Mouse (Mus musculus): ENCODE results near the gene Wfikkn2. TPM values are rescaled to one million over a fixed set of nuclear protein-coding genes. Genes with fewer than 3 reads are reported as not detected.

Wfikkn2 gene
- polyA plus RNA-seq, 1 experiment from 2014 or later, result 3.4 TPM

DNA sequence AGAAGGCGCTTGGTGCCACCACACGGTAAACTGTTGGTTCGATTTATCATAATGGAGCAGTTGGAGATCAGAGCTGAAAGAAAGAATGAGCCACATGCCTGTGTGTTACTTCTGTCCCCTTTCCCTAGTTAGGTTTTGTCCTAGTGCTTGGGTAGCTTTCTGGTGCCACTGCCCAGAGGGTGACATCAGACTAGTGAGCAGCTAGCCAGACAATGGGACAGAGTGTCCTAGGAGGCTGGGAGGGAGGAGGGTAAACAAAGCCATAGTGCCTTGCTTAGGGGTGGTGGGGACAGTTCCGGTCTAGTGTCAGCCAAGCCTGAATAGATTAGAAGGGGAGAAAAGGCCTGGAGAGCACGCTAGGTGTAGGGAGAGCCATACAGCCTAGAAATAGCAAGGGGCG, 12.4 kb downstream of the Wfikkn2 start:
- peaks cover 13% of the 10 kb centered on the region for H3K4me1 ChIP-seq
- no peaks in the 10 kb centered on the region; the same call in 1 of the 2 replicates for H3K27me3 ChIP-seq
- no peak overlapping the region for H3K4me3 ChIP-seq (replicated peaks)
- no peak for ATAC-seq (replicated peaks; ENCODE audit: low FRiP score)
- 86% methylated on average over 6 of the region's 6 CpGs for WGBS
- no peak overlapping the region for H3K9ac ChIP-seq
- H3K4me2 ChIP-seq, result no peak overlapping the region
- no peaks in the 10 kb centered on the region for H3K36me3 ChIP-seq
- no peaks in the 10 kb centered on the region for H3K9me3 ChIP-seq (replicated peaks)
- H3K27ac ChIP-seq, result no peak overlapping the region

DNA sequence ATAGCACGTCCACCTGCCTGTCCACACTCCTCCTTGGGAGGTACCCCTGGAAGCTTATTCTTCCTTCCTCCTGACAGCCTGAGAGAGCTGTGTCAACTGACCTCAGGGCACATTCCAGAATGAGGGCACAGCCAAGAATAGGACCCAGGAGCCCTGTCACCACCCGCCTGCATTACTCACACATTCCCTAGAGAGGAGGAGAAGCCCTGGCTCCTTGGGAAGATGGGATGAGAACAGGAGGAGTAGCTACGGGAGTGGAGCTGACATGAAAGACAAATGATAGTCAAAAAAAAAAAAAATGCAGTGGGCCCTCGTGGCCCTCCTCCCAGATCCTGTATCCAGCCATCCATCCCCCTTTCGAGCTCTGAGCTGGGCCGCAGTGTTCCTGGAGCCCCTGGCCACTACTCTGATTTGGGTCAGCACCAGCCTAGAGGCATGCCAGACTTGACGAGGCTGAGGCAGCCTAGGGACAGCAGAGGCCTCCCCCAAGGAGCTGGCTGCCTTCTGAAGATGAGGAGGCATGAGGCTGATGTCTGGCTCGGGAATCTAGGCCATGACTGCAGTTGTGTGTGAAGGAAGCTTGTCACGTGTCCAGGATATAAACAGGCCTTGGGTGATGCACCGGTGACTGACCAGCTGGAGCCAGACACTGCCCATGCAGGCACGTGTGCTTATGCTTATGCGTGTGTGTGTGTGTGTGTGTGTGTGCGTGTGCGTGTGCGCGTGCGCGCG, 13.8 kb downstream of the Wfikkn2 start:
- Histone ChIP-seq H3K27ac (0 out of 2 replicates have a peak overlapping the region, but pooled peaks have one; percentile 30), H3K4me3 (replicated peaks) (no peak overlapping the region), H3K4me2 (no peak overlapping the region), H3K27me3 (no peaks in the 10 kb centered on the region; the same call in 1 of the 2 replicates), H3K4me1 (peaks cover 13% of the 10 kb centered on the region), H3K36me3 (no peaks in the 10 kb centered on the region), H3K9ac (no peak overlapping the region), H3K9me3 (replicated peaks) (no peaks in the 10 kb centered on the region)
- WGBS, result 63% methylated on average over 19 of the region's 19 CpGs
- 0 out of 2 replicates have a peak, but pooled peaks have one; percentile 19 for ATAC-seq (replicated peaks; ENCODE audit: low FRiP score)

DNA sequence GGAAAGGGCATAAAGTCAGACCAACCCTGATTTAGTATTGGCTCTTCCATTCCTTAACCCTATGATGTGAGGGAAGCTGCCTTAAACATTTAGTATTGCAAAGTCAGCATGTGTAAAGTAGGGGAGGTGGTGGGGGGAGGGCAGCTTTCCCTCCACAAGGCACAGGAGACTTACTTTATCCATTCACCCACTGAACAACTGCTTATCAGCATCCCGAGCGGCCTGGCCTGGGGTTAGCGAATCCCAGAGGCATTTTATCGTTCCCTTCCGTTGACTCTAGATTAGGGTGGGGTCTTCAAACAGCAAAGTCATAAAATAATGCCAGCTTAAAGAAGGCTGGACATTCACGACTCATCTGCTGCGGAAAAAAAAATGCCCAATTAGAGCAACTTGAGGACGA, 15.6 kb downstream of the Wfikkn2 start:
- Histone ChIP-seq H3K4me2 (no peak overlapping the region), H3K4me3 (replicated peaks) (no peak overlapping the region), H3K27me3 (no peaks in the 10 kb centered on the region; the same call in 1 of the 2 replicates), H3K36me3 (no peaks in the 10 kb centered on the region), H3K4me1 (peaks cover 13% of the 10 kb centered on the region), H3K27ac (no peak overlapping the region), H3K9me3 (replicated peaks) (no peaks in the 10 kb centered on the region), H3K9ac (no peak overlapping the region)
- ATAC-seq (replicated peaks; ENCODE audit: low FRiP score), result no peak
- 70% methylated on average over 8 of the region's 8 CpGs for WGBS

DNA sequence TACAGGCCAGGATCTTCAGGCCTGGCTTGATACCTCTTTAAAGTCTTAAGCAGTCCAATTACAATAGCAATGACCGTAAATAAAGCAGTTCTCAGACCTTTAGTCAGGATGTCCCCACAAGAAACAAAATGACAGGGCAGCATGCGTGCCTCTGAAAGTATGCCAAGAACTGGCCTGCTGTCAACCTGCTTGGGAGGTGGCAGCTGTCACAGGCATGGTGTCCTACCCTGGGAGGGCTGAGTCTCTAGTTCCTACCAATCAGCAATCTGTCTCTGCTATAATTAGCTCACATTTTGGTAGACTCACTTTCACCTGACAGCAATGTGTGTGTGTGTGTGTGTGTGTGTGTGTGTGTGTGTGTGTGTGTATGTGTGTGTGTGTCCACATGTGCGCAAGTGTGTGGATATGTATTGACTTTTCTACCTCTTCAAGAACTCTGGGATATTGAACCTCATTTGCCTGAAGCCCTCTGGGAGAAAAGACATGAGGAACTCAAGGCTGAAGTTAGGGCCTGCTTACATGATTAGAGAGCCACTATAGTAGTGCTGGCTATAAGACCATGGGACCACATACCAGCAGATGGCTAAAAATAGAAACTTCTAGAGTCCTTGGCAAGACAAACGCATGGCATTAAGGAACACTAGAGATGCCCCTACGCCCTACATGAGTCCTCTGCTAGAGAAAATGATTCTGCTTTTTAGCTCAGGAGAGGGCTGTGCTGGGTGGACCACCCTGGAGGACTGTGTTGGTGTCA, 16.4 kb downstream of the Wfikkn2 start:
- no peaks in the 10 kb centered on the region; the same call in 1 of the 2 replicates for H3K27me3 ChIP-seq
- peaks cover 13% of the 10 kb centered on the region for H3K4me1 ChIP-seq
- H3K4me3 ChIP-seq (replicated peaks), result no peak overlapping the region
- H3K36me3 ChIP-seq, result no peaks in the 10 kb centered on the region
- no peaks in the 10 kb centered on the region for H3K9me3 ChIP-seq (replicated peaks)
- ATAC-seq (replicated peaks; ENCODE audit: low FRiP score), result no peak
- H3K9ac ChIP-seq, result no peak overlapping the region
- H3K4me2 ChIP-seq, result no peak overlapping the region
- WGBS, result 90% methylated on average over 5 of the region's 5 CpGs
- H3K27ac ChIP-seq, result no peak overlapping the region

DNA sequence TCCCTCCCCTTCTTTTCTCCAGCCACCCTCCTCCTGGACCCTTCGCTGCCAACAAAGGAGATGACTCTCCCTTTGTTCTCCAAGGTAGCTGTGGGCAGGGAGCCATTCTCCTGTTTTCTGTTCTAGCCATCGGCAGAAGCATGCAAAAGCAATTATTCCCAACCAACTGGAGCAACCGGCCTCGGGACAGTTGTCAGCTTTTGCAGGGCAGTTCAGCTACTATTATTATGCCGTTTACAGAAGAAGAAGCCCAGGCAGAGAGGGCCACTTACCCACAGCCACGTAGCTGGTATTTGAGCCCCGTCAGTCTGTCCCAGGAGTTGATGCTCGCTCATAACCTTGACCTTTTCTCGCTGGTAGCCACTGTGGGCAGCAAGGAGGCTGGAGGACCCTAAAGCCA, 17.4 kb downstream of the Wfikkn2 start:
- 34% methylated on average over 9 of the region's 9 CpGs for WGBS
- no peak overlapping the region for H3K9ac ChIP-seq
- no peak overlapping the region for H3K4me3 ChIP-seq (replicated peaks)
- no peak for ATAC-seq (replicated peaks; ENCODE audit: low FRiP score)
- no peak overlapping the region for H3K27ac ChIP-seq
- H3K27me3 ChIP-seq, result no peaks in the 10 kb centered on the region
- H3K36me3 ChIP-seq, result no peaks in the 10 kb centered on the region
- no peak overlapping the region for H3K4me2 ChIP-seq
- H3K4me1 ChIP-seq, result peaks cover 13% of the 10 kb centered on the region
- H3K9me3 ChIP-seq (replicated peaks), result no peaks in the 10 kb centered on the region

DNA sequence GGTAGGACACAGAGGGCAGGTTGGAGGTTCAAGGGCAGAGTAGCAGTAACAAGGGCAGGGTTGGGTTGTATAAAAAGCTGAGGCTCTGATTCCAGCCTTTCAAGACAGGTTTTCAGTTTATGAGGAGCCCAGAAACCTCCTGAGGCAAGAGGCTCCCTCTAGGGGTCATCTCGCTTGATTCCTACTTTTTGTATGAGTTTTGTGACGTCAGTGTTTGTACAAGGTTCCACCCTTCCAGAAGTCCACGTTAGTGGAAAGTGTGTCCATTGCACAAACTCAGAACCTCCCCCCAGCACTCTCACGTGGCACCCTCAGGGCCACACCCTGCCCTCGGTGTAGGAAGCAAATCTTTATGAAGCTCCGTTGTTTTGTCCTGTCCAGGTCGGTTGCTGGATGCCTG, 19.8 kb downstream of the Wfikkn2 start:
- WGBS, result 36% methylated on average over 7 of the region's 7 CpGs
- H3K4me2 ChIP-seq, result no peak overlapping the region
- H3K27ac ChIP-seq, result no peak overlapping the region
- no peaks in the 10 kb centered on the region for H3K36me3 ChIP-seq
- no peaks in the 10 kb centered on the region for H3K9me3 ChIP-seq (replicated peaks)
- H3K9ac ChIP-seq, result no peak overlapping the region; the same call in 1 of the 2 replicates
- ATAC-seq (replicated peaks; ENCODE audit: low FRiP score), result peak; percentile 56; the same call in 1 of the 2 replicates
- H3K4me3 ChIP-seq (replicated peaks), result no peak overlapping the region
- H3K4me1 ChIP-seq, result peaks cover 6% of the 10 kb centered on the region
- no peaks in the 10 kb centered on the region for H3K27me3 ChIP-seq

DNA sequence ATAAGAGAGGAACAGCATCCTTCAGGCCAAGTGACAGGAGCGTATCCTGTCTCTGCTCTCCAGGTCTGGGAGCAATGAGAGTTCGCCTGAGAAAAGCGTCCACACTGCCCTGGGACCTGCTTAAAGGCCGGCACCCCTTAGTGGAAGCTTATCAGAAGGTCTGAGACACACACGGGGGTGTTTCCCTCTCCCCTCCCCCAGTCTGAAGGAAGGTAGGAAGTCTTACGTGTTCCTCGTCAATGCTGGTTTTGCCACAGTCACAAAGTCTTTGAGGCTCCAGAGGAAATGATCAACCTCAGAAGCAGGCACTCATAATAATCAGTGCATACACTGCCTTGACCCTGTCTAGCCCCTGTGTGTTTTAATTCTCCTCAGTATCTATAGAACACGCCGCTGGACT, 22.3 kb downstream of the Wfikkn2 start:
- no peak for ATAC-seq (replicated peaks; ENCODE audit: low FRiP score)
- H3K27ac ChIP-seq, result no peak overlapping the region
- no peak overlapping the region for H3K9ac ChIP-seq
- H3K4me3 ChIP-seq (replicated peaks), result no peak overlapping the region
- H3K9me3 ChIP-seq (replicated peaks), result no peaks in the 10 kb centered on the region
- H3K4me1 ChIP-seq, result peaks cover 6% of the 10 kb centered on the region
- no peaks in the 10 kb centered on the region for H3K27me3 ChIP-seq
- 75% methylated on average over 9 of the region's 9 CpGs for WGBS
- H3K4me2 ChIP-seq, result no peak overlapping the region
- no peaks in the 10 kb centered on the region for H3K36me3 ChIP-seq

DNA sequence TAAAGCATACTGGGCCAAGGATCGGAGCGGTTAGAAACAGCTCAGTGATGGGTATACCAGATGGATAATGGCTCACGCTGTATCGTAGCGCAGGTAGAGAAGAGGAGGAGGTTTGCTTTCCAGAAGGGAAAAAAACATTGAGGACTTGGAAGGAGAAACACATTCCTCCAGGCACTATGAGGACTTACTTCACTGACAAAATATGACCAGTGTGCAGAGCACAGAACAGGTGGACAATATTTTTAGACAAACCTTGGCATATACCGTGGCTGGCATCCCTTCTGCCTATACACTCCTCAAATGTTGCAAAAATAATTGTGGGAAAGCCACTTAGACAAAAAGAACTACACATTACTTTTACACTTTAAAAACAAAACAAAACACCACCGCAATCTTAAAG, 24.5 kb downstream of the Wfikkn2 start:
- Histone ChIP-seq H3K27me3 (no peaks in the 10 kb centered on the region), H3K4me2 (no peak overlapping the region), H3K27ac (no peak overlapping the region), H3K36me3 (no peaks in the 10 kb centered on the region), H3K4me1 (peaks cover 12% of the 10 kb centered on the region), H3K9me3 (replicated peaks) (no peaks in the 10 kb centered on the region), H3K4me3 (replicated peaks) (no peak overlapping the region), H3K9ac (no peak overlapping the region)
- WGBS, result 92% methylated on average over 7 of the region's 7 CpGs
- no peak for ATAC-seq (replicated peaks; ENCODE audit: low FRiP score)

DNA sequence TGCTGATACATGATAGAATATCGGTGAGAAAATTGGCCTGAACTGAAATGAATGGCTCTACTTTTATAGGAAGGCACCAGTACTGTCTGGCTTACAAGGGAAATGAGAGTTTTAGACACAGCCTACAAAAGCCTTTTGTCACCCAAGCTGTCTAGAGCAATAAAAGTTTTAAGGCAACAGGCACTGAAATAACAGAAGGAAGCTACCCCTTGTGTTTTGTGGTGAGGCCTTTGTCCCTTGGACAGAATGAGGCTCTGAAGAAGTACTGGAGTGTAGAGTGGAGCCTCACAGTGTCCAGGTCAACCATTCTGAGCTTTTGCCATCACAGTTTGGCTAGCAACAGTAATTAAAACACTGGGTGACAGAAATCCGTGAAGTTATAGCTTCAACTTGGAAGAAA, 29.6 kb downstream of the Wfikkn2 start:
- Histone ChIP-seq H3K4me2 (no peak overlapping the region), H3K36me3 (peaks cover 21% of the 10 kb centered on the region), H3K27me3 (no peaks in the 10 kb centered on the region), H3K9me3 (replicated peaks) (no peaks in the 10 kb centered on the region), H3K9ac (no peak overlapping the region), H3K4me1 (peaks cover 36% of the 10 kb centered on the region), H3K27ac (no peak overlapping the region), H3K4me3 (replicated peaks) (no peak overlapping the region)
- 23% methylated on average over 2 of the region's 2 CpGs for WGBS
- no peak for ATAC-seq (replicated peaks; ENCODE audit: low FRiP score)

DNA sequence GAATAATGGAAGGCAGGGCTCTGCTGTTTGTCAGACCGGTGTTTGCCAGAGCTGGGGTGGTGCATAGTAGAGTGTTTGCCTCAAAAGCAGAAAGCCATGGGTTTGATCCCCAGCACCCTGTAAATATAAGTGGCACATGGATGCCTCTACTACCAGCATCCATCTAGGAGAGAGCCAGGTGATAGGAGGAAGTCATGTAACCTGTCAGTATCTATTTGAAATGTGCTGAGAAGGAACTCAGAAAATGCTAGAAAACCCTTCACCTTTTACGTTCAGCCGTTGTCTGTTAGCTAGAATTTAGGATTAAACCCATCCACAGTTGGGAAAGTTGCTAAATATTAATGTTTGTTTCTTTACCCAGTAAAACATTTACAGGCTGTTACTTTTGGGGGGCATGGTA, 30.2 kb downstream of the Wfikkn2 start:
- ATAC-seq (replicated peaks; ENCODE audit: low FRiP score), result no peak
- Histone ChIP-seq H3K27ac (no peak overlapping the region), H3K27me3 (no peaks in the 10 kb centered on the region), H3K4me1 (peaks cover 36% of the 10 kb centered on the region), H3K9me3 (replicated peaks) (no peaks in the 10 kb centered on the region), H3K4me3 (replicated peaks) (no peak overlapping the region), H3K9ac (no peak overlapping the region), H3K4me2 (no peak overlapping the region), H3K36me3 (peaks cover 21% of the 10 kb centered on the region)
- WGBS, result 88% methylated on average over 3 of the region's 3 CpGs

DNA sequence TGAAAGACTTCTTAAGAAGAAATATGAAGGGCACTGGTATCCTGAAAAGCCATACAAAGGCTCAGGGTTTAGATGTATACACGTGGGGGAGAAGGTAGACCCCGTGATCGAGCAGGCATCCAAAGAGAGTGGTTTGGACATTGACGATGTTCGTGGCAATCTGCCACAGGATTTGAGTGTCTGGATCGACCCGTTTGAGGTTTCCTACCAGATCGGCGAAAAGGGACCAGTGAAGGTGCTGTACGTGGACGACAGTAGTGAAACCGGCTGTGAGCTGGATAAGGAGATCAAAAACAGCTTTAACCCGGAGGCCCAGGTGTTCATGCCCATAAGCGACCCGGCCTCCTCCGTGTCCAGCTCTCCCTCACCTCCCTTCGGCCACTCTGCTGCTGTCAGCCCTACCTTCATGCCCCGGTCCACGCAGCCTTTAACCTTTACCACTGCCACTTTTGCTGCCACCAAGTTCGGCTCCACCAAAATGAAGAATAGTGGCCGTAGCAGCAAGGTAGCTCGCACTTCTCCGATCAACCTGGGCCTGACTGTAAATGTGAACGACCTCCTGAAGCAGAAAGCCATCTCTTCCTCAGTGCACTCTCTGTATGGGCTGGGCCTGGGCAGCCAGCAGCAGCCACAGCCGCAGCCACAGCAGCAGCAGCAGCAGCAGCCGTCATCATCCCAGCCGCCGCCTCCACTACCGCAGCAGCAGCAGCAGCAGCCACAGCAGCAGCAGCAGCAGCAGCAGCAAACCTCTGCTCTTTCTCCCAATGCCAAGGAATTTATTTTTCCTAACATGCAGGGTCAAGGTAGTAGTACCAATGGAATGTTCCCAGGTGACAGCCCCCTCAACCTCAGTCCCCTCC, 31.8 kb downstream of the Wfikkn2 start:
- no peak for ATAC-seq (replicated peaks; ENCODE audit: low FRiP score)
- no peaks in the 10 kb centered on the region for H3K27me3 ChIP-seq
- 0 out of 2 replicates have a peak overlapping the region, but pooled peaks have one; percentile 12 for H3K9ac ChIP-seq
- no peaks in the 10 kb centered on the region for H3K9me3 ChIP-seq (replicated peaks)
- peaks cover 21% of the 10 kb centered on the region for H3K36me3 ChIP-seq
- WGBS, result 67% methylated on average over 29 of the region's 29 CpGs
- H3K4me2 ChIP-seq, result peak overlapping the region; percentile 67
- H3K4me3 ChIP-seq (replicated peaks), result peak overlapping the region; percentile 96
- H3K4me1 ChIP-seq, result peaks cover 36% of the 10 kb centered on the region
- H3K27ac ChIP-seq, result no peak overlapping the region
